Mouse (Mus musculus) liver, postnatal 0 days (tissue): ENCODE data around the gene Specc1. TPM values are rescaled to one million over a fixed set of nuclear protein-coding genes. Genes with fewer than 3 reads are reported as not detected.

Source experiments
- ATAC-seq: fragments of 200-750 bp; cut with Nextera tagmentation; 2 replicates; pipeline ENCODE4 v1.8.0; 2017; ENCODE audit warnings: mild to moderate bottlenecking, moderate library complexity
- DNase-seq: peaks from one replicate; pipeline ENCODE4 v3.0.0-alpha.2; 2016
- H3K27ac ChIP-seq: fragments of 300-500 bp; sonication (generic); 2 replicates; pipeline ENCODE4 v1.5.1; 2014; ENCODE audit warnings: antibody characterized with exemption, moderate library complexity, mild to moderate bottlenecking, low read depth
- H3K27me3 ChIP-seq: fragments of 300-500 bp; sonication (generic); 2 replicates; pipeline ENCODE4 v1.6.1; 2014; ENCODE audit warnings: low read length, control low read depth, mixed read lengths; ENCODE audit not compliant: insufficient read depth
- H3K36me3 ChIP-seq: fragments of 300-500 bp; sonication (generic); replicated peaks from 2 replicates; pipeline ENCODE4 v1.6.1; 2014; ENCODE audit warnings: mild to moderate bottlenecking, control low read depth, low read length, moderate library complexity, mixed read lengths; ENCODE audit not compliant: insufficient read depth
- H3K4me1 ChIP-seq: fragments of 300-500 bp; sonication (generic); 2 replicates; pipeline ENCODE4 v1.6.1; 2014; ENCODE audit warnings: antibody characterized with exemption, mild to moderate bottlenecking, control low read depth; ENCODE audit not compliant: insufficient read depth
- H3K4me2 ChIP-seq: fragments of 300-500 bp; sonication (generic); 2 replicates; pipeline ENCODE4 v1.6.1; 2014; ENCODE audit warnings: low read depth, mild to moderate bottlenecking, low read length, moderate library complexity, mixed read lengths
- H3K4me3 ChIP-seq: fragments of 300-500 bp; sonication (generic); 2 replicates; pipeline ENCODE4 v1.5.1; 2014; ENCODE audit warnings: low read depth, low read length
- H3K9ac ChIP-seq: fragments of 300-500 bp; sonication (generic); replicated peaks from 2 replicates; pipeline ENCODE4 v1.6.1; 2014; ENCODE audit warnings: mild to moderate bottlenecking, moderate library complexity
- H3K9me3 ChIP-seq: fragments of 300-500 bp; sonication (generic); 2 replicates; pipeline ENCODE4 v1.6.1; 2016; ENCODE audit warnings: mild to moderate bottlenecking, control low read depth, low read length, mixed read lengths
- CTCF ChIP-seq: sonication (generic); IDR thresholded peaks from 2 replicates; pipeline ENCODE4 v1.5.1; 2016; ENCODE audit warnings: antibody characterized with exemption, low read depth
- EP300 ChIP-seq: IDR thresholded peaks from 2 replicates; pipeline ENCODE4 v1.6.1; 2016; ENCODE audit warnings: antibody characterized with exemption, low read depth, mild to moderate bottlenecking
- WGBS: fragments of 180-500 bp; shearing (Covaris S2); extraction: QIAGEN DNeasy Blood & Tissue Kit; methylation state at CpG from one replicate; pipeline ENCODE4 v1.1.7; 2014; ENCODE audit not compliant: insufficient replicate concordance; 5-methylcytosine and 5-hydroxymethylcytosine counted together
- polyA plus RNA-seq: library from polyadenylated mRNA; unstranded; fragments of >200 nt; fragmentation: Nextera tagmentation; extraction: Ambion mirVana; gene quantifications from 2 replicates; pipeline ENCODE4 v1.2.1, GENCODE M21; 2015

Specc1 gene
- polyA plus RNA-seq, 1 experiment from 2014 or later: 20.7 TPM

- WGBS: 52% methylated on average over 4 of the region's 4 CpGs
- no peak for ATAC-seq
- no peak overlapping the region for H3K27ac ChIP-seq
- H3K9me3 ChIP-seq: no peaks in the 10 kb centered on the region
- no peak overlapping the region for H3K9ac ChIP-seq
- no peak for DNase-seq
- H3K27me3 ChIP-seq: no peaks in the 10 kb centered on the region
- no peaks in the 10 kb centered on the region for H3K4me1 ChIP-seq
- no peak overlapping the region for H3K4me3 ChIP-seq
- H3K36me3 ChIP-seq: no peaks in the 10 kb centered on the region
- no peak for TF ChIP-seq CTCF
- no peak for TF ChIP-seq EP300
- H3K4me2 ChIP-seq: no peak overlapping the region
These were observed 228.3 kb downstream of the Specc1 start for GRCm38 (mm10) chr11:62184900-62185299.

- H3K27me3 ChIP-seq: no peaks in the 10 kb centered on the region
- TF ChIP-seq CTCF (no peak), EP300 (no peak)
These were observed 230.5 kb downstream of the Specc1 start for GRCm38 (mm10) chr11:62187074-62187473.

GRCm38 (mm10) chr11:62192050-62192449 lies 235.5 kb downstream of the Specc1 start:
- no peaks in the 10 kb centered on the region for H3K27me3 ChIP-seq
- H3K9me3 ChIP-seq: no peaks in the 10 kb centered on the region
- no peaks in the 10 kb centered on the region for H3K4me1 ChIP-seq
- no peaks in the 10 kb centered on the region for H3K36me3 ChIP-seq
- H3K27ac ChIP-seq: no peak overlapping the region
- 67% methylated on average over 3 of the region's 3 CpGs for WGBS
- H3K9ac ChIP-seq: no peak overlapping the region
- TF ChIP-seq EP300 (no peak), CTCF (no peak)
- no peak overlapping the region for H3K4me2 ChIP-seq
- no peak for ATAC-seq
- no peak overlapping the region for H3K4me3 ChIP-seq
- DNase-seq: no peak

More at GRCm38 (mm10) chr11:62187074-62187473, 230.5 kb downstream of the Specc1 start:
- no peaks in the 10 kb centered on the region for H3K9me3 ChIP-seq
- no peak overlapping the region for H3K4me3 ChIP-seq
- 75% methylated on average over 8 of the region's 8 CpGs for WGBS
- no peak for ATAC-seq
- no peak overlapping the region for H3K27ac ChIP-seq
- no peaks in the 10 kb centered on the region for H3K4me1 ChIP-seq
- no peak for DNase-seq
- H3K9ac ChIP-seq: no peak overlapping the region
- no peaks in the 10 kb centered on the region for H3K36me3 ChIP-seq
- H3K4me2 ChIP-seq: no peak overlapping the region

- TF ChIP-seq CTCF: no peak
- TF ChIP-seq EP300: no peak
- ATAC-seq: no peak
- H3K4me1 ChIP-seq: no peaks in the 10 kb centered on the region
These were observed 236.6 kb downstream of the Specc1 start for GRCm38 (mm10) chr11:62193116-62193515.

GRCm38 (mm10) chr11:62194217-62194616 lies 237.7 kb downstream of the Specc1 start:
- Histone ChIP-seq H3K36me3 (no peaks in the 10 kb centered on the region), H3K4me3 (no peak overlapping the region), H3K4me1 (no peaks in the 10 kb centered on the region), H3K27ac (no peak overlapping the region), H3K9ac (no peak overlapping the region), H3K4me2 (no peak overlapping the region), H3K9me3 (no peaks in the 10 kb centered on the region), H3K27me3 (no peaks in the 10 kb centered on the region)
- ATAC-seq (no peak), DNase-seq (no peak)
- TF ChIP-seq CTCF: no peak
- no peak for TF ChIP-seq EP300

More at GRCm38 (mm10) chr11:62193116-62193515, 236.6 kb downstream of the Specc1 start:
- no peak for DNase-seq
- no peaks in the 10 kb centered on the region for H3K36me3 ChIP-seq
- H3K9ac ChIP-seq: no peak overlapping the region
- H3K4me2 ChIP-seq: no peak overlapping the region
- no peaks in the 10 kb centered on the region for H3K9me3 ChIP-seq
- no peak overlapping the region for H3K27ac ChIP-seq
- no peaks in the 10 kb centered on the region for H3K27me3 ChIP-seq
- WGBS: 93% methylated on average over 3 of the region's 3 CpGs
- no peak overlapping the region for H3K4me3 ChIP-seq

GRCm38 (mm10) chr11:62200901-62201512 lies 244.4 kb downstream of the Specc1 start:
- no peak for TF ChIP-seq EP300
- TF ChIP-seq CTCF: no peak
- no peaks in the 10 kb centered on the region for H3K36me3 ChIP-seq
- H3K9me3 ChIP-seq: no peaks in the 10 kb centered on the region
- no peak overlapping the region for H3K9ac ChIP-seq
- WGBS: 72% methylated on average over 5 of the region's 5 CpGs
- H3K4me1 ChIP-seq: no peaks in the 10 kb centered on the region
- no peak for DNase-seq
- no peaks in the 10 kb centered on the region for H3K27me3 ChIP-seq
- H3K4me3 ChIP-seq: no peak overlapping the region
- H3K27ac ChIP-seq: no peak overlapping the region
- ATAC-seq: no peak
- H3K4me2 ChIP-seq: no peak overlapping the region
